Mouse (Mus musculus) lung, adult 2 months (tissue): Measurements from ENCODE around the gene Zfp612. TPM values are rescaled to one million over a fixed set of nuclear protein-coding genes. Genes with fewer than 3 reads are reported as not detected.

Source experiments
- DNase-seq: peaks from one replicate; pipeline ENCODE4 v3.0.0; 2022
- H3K4me1 ChIP-seq: fragments of 200-500 bp; 2 replicates; pipeline ENCODE4 v1.6.1; 2011; ENCODE audit warnings: low read length; ENCODE audit not compliant: control insufficient read depth, insufficient read depth
- H3K4me3 ChIP-seq: fragments of 200-500 bp; replicated peaks from 2 replicates; pipeline ENCODE3; 2011; ENCODE audit warnings: low read depth, mild to moderate bottlenecking, control low read depth, low read length; ENCODE audit errors: extremely low read depth
- CTCF ChIP-seq: fragments of 200-500 bp; IDR thresholded peaks from 2 replicates; pipeline ENCODE4 v1.5.1; 2011; ENCODE audit warnings: mild to moderate bottlenecking, low read length, control low read depth; ENCODE audit not compliant: insufficient read depth
- POLR2A ChIP-seq: fragments of 200-500 bp; IDR thresholded peaks from 2 replicates; pipeline ENCODE4 v1.6.1; 2011; ENCODE audit warnings: low read depth, mild to moderate bottlenecking, control low read depth, low read length, borderline replicate concordance; ENCODE audit errors: extremely low read depth
- WGBS: fragments of 180-500 bp; shearing (Covaris S2); methylation state at CpG from one replicate; pipeline ENCODE4 v1.1.7; 2018; 5-methylcytosine and 5-hydroxymethylcytosine counted together
- polyA plus RNA-seq: library from polyadenylated mRNA; depleted of rRNA; stranded (reverse); fragments of >200 nt; gene quantifications from 2 replicates; pipeline ENCODE4 v1.2.3, GENCODE M21; 2012

The Zfp612 gene
- polyA plus RNA-seq, 1 experiment, result 1.2 TPM

DNA sequence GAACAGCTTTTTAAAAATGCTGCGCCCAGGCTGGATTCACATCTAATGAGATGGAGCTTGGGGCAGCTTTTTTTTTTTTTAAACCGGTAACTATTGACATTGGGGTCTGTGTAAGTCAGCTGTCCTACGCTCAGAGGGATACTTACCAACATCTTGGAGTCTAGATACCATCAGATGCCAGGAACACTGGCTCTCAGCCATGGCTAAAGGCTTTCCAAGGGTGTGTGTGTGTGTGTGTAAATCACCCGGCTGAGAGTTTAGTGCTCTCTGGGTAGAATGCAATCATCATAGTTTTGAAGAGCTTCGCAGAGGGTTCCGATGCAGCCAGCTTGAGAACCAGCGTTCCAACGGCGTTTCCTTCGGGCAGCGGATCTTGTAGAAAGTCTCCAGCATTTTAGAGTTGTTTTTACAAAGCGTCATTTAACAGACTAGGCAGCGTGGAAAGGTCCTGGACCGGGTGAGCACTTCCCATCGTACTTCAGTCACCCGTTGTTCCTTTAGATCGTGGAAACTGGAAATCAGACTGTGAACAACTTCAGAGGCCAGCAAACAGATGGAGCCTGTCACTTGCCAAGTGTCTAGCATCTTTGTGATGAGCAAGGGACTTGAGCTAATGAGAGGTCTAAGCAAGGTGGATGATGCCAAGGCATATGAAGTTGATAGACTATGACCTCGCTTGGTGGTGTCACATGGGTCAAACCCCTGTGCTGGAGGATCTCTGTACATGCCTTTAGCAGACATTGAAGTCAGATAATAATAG is 14.8 kb upstream of the Zfp612 start:
- no peak for DNase-seq
- H3K4me3 ChIP-seq, result no peak overlapping the region
- H3K4me1 ChIP-seq, result no peaks in the 10 kb centered on the region
- WGBS, result 83% methylated on average over 18 of the region's 18 CpGs
- no peak for TF ChIP-seq CTCF
- TF ChIP-seq POLR2A, result no peak

DNA sequence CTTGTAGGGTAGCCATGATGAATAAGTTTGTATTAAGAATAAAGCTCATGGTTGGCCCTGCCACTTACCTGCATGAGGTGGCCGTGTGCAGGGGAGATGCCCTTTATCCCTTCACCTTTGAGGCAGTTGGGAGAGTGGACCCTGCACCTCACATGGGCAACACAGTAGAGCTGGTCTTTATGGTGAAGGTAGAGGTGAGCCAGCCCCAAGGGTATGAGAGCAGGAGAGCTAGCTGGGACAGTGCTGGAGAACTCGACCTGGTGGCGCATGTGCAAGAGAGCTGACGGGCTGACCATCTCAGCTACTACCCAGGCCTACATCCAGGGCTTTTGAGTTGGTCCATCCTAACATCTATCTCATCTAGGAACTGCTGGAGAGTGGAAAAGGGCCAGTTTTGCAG is 13.9 kb upstream of the Zfp612 start:
- no peaks in the 10 kb centered on the region for H3K4me1 ChIP-seq
- 90% methylated on average over 4 of the region's 4 CpGs for WGBS
- DNase-seq, result no peak
- H3K4me3 ChIP-seq, result no peak overlapping the region
- TF ChIP-seq CTCF, result no peak
- TF ChIP-seq POLR2A, result no peak

DNA sequence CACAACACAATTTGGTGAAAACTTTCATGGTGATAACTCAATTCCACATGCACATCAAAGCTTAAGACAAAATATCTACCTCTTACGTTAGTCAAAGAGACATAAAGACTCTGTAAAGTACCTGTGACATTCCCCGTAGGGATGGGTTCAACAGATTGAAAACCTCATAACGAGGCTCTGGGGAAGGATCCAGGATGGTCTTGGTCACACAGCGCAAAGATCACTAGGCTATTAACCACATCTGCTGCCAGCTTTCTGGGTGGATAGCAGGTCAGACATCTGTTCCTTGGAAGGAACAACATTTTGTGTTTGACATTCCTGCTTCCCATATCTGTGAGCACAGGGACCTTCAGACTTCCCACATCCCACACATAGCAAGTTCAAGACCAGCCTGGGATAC is 9.8 kb upstream of the Zfp612 start:
- TF ChIP-seq POLR2A, result no peak
- TF ChIP-seq CTCF, result no peak
- 82% methylated on average over 4 of the region's 4 CpGs for WGBS
- DNase-seq, result no peak
- Histone ChIP-seq H3K4me1 (no peaks in the 10 kb centered on the region), H3K4me3 (no peak overlapping the region)

DNA sequence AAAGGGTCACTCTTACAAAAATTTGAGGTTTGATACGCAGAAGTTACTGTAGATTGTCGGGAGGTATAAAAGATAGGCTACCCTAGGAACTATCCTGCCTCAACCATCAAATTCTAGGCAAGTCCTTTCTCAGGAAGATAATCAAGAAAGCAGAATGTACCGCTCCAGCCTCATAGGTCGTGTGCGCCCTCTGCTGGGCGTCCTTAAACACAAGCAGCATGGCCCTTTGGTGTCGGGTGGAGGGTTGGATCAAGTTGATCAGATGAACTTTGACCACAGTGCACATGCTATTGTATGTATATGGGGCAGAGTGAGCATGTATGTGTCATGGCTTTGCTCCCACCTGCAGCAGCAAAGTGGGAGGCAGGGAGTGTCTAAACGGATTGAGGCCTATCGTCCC is 7.9 kb upstream of the Zfp612 start:
- Histone ChIP-seq H3K4me1 (no peaks in the 10 kb centered on the region), H3K4me3 (no peak overlapping the region)
- peak; percentile 45 for DNase-seq
- 15% methylated on average over 9 of the region's 9 CpGs for WGBS
- TF ChIP-seq CTCF, result peak; percentile 93
- no peak for TF ChIP-seq POLR2A

DNA sequence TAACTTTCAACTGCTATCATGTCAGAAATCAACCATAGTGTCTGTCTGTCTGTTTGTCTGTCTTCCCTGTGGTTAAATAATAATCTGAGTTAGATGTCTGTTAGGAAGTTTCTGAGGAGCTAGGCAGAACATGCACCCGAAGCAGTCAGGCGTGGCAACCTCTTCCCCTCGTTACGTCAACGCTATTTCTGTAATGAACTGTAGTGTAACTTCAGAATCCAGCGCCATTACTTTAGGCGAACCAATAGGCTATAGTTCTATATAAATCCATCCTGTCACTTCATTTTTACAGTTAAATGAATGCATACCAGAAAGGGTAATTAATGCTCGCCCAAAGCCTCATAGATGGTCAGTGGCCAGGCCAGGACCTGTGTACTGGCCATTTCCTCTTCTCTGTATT is 5.0 kb upstream of the Zfp612 start:
- WGBS, result 74% methylated on average over 8 of the region's 8 CpGs
- no peak overlapping the region for H3K4me3 ChIP-seq
- H3K4me1 ChIP-seq, result no peaks in the 10 kb centered on the region
- no peak for DNase-seq
- TF ChIP-seq CTCF (no peak), POLR2A (no peak)

DNA sequence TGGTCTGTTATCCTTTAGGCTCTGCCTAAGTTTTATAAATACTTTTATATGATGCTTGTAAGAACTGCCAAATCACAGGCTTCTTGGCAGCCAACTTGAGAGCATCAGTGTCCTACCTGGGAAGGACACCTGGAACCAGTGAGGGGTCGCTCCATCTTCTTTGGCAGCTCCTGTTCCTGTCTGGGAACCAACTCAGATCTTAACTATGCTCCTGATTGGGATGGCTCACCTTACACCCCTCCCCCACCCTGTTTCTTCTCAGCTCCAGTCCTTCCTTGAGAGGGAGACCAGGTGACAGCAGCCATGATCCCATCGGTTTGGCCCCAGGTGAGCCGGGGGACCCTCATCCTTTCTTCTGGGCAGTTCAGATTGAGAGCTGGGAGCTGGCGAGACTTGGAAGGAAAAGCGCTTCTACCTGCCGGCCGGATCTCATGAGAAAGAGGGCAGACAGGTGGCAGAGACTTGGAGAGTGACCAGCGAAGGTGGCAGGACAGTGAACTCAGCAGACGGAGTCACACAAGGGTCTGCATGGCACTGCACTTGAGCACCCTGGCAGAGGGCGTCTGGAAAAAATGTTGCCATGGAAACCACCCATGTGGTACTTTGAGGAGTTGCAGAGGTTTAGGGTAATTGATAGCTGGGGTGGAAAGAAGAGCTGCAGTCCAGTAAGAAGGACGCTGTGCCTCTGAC is 3.0 kb downstream of the Zfp612 start:
- TF ChIP-seq POLR2A (no peak), CTCF (no peak)
- no peaks in the 10 kb centered on the region for H3K4me1 ChIP-seq
- 75% methylated on average over 11 of the region's 11 CpGs for WGBS
- no peak overlapping the region for H3K4me3 ChIP-seq
- no peak for DNase-seq

DNA sequence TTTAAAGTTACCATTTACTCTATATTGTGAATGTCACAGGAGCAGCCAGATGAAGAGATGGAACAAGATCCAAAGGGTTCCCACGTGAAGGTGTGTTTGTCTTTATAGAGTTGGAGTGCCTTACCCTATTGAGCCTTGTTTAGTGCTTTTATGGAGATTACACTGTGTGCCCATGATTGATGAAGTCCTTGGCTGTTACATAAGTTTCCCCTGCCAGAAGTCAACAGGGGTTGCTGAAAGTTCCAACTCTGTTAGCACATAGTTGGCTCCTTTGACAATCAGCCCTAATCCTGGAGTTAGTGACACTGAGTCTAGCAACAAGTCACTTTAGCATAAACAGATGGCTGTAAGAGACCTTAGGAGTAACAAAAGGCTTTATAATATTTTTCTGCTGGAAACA is 12.3 kb downstream of the Zfp612 start:
- TF ChIP-seq POLR2A (no peak), CTCF (no peak)
- Histone ChIP-seq H3K4me3 (no peak overlapping the region), H3K4me1 (no peaks in the 10 kb centered on the region)
- no peak for DNase-seq
- 38% methylated on average over 1 of the region's 1 CpGs for WGBS

DNA sequence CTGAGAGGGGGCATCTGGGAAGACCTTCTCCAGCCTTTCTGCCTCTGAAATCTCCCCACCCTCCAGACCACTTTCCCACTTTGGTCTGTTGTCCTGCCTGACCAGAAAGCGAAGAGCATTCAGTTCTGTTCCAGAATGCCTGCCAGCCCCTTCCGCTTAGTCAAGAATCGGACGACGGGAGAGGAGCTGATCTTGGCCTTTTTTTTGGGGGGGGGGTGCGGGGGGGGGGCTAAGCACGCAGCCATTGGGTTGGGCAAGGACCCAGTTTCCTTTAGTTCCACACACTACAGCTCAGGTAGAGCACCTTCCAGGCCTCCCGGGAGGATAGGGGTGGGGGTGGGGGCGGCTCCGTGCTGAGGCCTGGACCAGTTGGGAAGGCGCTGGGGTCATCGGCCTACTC is 21.4 kb downstream of the Zfp612 start, which contains the start of gene Gm21964:
Gene Gm21964 (plus strand): TSS at position 301 of the 400 bp plus-strand sequence.
- H3K4me3 ChIP-seq, result no peak within 1 kb of the TSS
- TF ChIP-seq POLR2A, result no peak
- no peak for TF ChIP-seq CTCF
- WGBS, result 83% methylated on average over 12 of the region's 12 CpGs
- DNase-seq, result no peak
- H3K4me1 ChIP-seq, result no peaks in the 10 kb centered on the region

DNA sequence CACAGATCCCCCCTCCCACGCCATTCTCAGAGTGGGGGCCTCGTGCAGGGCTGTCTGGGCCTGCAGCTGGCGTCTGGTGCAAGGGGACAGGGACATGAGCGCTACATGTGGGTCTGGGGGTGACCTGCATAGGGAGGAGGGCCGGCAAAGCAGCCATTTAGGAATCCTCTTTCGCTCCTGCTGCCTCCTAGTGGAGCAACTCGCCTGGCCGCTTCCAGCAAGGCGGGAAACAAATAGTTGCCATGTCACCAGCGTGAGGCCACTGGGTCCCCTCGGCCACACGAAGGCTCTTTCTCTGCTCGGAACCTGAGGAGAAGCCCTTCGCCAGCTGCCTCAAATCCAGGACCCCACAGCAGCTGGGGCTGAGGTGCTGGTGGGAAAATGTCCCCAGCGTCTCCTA is 22.1 kb downstream of the Zfp612 start:
- DNase-seq, result no peak
- Histone ChIP-seq H3K4me3 (no peak overlapping the region), H3K4me1 (no peaks in the 10 kb centered on the region)
- TF ChIP-seq CTCF (no peak), POLR2A (no peak)
- WGBS, result 86% methylated on average over 15 of the region's 15 CpGs

DNA sequence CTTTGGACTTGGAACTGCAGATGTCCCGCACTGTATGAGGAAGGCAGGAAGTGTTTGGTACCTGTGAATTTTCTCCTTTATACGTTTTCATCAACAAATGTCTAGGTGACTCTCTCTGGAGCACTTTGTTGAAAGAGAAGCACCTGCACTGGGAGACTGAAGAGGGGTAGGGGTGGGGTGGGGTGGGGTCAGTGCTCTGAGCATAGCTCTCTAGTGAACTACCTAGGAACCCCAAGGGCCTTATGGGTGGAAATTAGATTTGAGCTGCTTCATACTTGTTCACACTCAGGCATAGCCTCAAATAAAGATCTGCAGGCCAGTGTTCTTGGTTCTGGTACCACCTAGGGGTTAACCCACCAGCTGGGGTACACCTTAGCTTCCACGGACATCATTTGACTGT is 23.1 kb downstream of the Zfp612 start, which contains the start of gene Gm17720:
Gene Gm17720 (minus strand): TSS at position 101 of the 400 bp plus-strand sequence.
- 79% methylated on average over 3 of the region's 3 CpGs for WGBS
- no peak for TF ChIP-seq POLR2A
- TF ChIP-seq CTCF, result no peak
- Histone ChIP-seq H3K4me1 (no peaks in the 10 kb centered on the region), H3K4me3 (no peak within 1 kb of the TSS)
- DNase-seq, result no peak
